Mouse (Mus musculus): Measurements from ENCODE around the gene Ydjc.

DNA sequence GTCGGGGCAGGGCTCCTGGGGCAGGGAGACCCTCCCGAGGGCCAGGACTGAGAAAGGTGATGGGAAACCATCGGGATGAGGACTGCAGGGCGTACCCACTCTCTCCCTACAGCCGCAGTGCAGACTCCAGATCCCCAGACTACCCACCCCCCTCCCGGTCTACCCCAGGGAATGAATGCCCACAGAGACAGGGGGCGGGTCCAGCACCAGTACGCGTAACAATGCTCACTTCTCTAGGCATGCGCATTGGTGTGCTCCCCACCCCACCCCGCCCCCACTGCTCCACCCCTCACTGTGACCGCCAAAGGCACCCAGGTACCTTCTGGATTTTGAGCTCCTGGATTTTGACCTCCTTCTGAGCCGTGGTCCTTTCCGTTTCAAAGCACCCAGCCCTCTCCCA is 22.9 kb upstream of the Ydjc start:
- TF ChIP-seq CTCF (IDR thresholded peaks at IDR 0.05; ENCODE audit: borderline replicate concordance, control insufficient read depth, extremely low read depth, insufficient read depth, low read length, poor library complexity), result no peak
- no peak for TF ChIP-seq POLR2A (IDR thresholded peaks at IDR 0.05; ENCODE audit: control insufficient read depth, extremely low read depth, insufficient read depth, low read length, poor library complexity)
